Mouse (Mus musculus): Measurements from ENCODE around the gene Larp7.

- TF ChIP-seq CTCF (IDR thresholded peaks at IDR 0.05; ENCODE audit: control insufficient read depth, insufficient read depth, insufficient replicate concordance, low read depth, low read length) = no peak
- TF ChIP-seq POLR2A (IDR thresholded peaks at IDR 0.05; ENCODE audit: control insufficient read depth, low read depth, low read length) = no peak
Measured at GRCm38 (mm10) chr3:127558201-127558600, 5.1 kb upstream of the Larp7 start.

Measured in testis, adult 2 months (tissue).